Mouse (Mus musculus) ES-E14 (cell line): ENCODE results near the gene Spred2.

ENCODE experiments used
- ZC3H11A ChIP-seq: IDR thresholded peaks from 2 replicates; pipeline ENCODE4 v1.6.1; 2012; ENCODE audit warnings: low read depth, mild to moderate bottlenecking, inconsistent platforms, low read length, borderline replicate concordance
- ZNF384 ChIP-seq: IDR thresholded peaks from 2 replicates; pipeline ENCODE4 v1.6.1; 2012; ENCODE audit warnings: low read depth, low read length, inconsistent platforms

GRCm38 (mm10) chr11:20066106-20066505, 141.9 kb downstream of the Spred2 start:
- TF ChIP-seq ZNF384 (no peak), ZC3H11A (no peak)
